Mouse (Mus musculus): ENCODE data around the gene Ppil1. TPM values are rescaled to one million over a fixed set of nuclear protein-coding genes. Genes with fewer than 3 reads are reported as not detected.
"Not testable (repeated sequence)": the region's sequence is repeated elsewhere in the genome, so short reads cannot be mapped to it uniquely, and the experiment has no call there.

Ppil1 gene
- polyA plus RNA-seq, 1 experiment from 2014 or later: 108 TPM

DNA sequence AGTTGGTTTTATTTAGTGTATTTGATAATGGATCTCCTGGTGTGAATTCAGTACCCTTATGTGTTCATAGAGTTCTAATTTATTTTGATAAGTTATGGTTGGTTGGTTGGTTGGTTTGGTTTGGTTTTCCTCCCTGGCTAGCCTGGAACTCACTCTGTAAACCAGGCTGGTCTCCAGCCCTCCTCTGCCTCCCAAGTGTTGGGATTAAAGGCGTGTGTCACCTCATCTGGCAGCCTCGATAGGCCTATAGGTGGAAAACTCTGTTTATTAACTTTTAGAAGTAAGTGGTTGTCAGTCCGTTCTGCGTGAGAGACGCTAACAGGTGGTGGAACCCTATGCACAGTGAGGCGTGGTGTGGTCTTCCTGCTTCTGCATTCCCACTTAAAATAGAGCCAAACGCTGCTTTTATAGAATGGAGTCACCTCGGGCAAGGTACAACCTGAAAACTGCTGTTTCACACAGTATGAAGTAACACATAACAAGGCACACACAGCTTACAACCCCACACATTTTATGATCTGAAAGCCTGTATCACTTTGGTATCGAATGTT is 6.2 kb upstream of the Ppil1 start:
- ATAC-seq (ENCODE audit: low read depth): no peak
- H3K36me3 ChIP-seq (ENCODE audit: control insufficient read depth, insufficient read depth, low read length): no peaks in the 10 kb centered on the region
- H3K4me1 ChIP-seq (ENCODE audit: control insufficient read depth, insufficient read depth, low read length): 0 out of 2 replicates have a peak, but pooled peaks cover 6% of the 10 kb centered on the region
- no peak for DNase-seq (ENCODE audit: low spot score)
- no peaks in the 10 kb centered on the region for H3K27me3 ChIP-seq (replicated peaks; ENCODE audit: control insufficient read depth, insufficient read depth, low read length)
- no peak overlapping the region for H3K9ac ChIP-seq (ENCODE audit: low read depth, low read length)
- peak overlapping the region; percentile 75 for H3K4me2 ChIP-seq (ENCODE audit: low read depth, low read length)
- WGBS: 85% methylated on average over 9 of the region's 9 CpGs
- H3K9me3 ChIP-seq (ENCODE audit: control insufficient read depth, low read length): no peaks in the 10 kb centered on the region
- H3K27ac ChIP-seq (replicated peaks; ENCODE audit: low read depth, low read length): peak overlapping the region; percentile 94; the same call in 1 of the 2 replicates
- H3K4me3 ChIP-seq (ENCODE audit: low read depth, low read length): no peak overlapping the region

DNA sequence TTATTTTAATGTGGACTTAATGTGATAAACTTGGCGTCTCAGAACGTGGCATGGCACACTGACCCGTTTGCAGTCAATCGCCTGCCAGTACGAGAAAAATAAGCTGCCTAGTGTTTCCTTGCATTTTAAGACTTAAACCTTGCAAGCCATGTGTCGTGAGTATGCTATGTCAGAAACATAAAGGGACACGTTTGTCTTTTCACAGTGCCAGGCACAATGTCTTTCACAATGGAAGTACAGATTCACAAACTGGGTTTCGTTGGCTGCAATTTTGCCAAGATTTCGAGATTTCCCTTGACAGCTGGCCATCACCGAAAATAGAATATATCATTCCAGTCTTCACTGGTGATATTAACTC is 5.3 kb upstream of the Ppil1 start:
- 19% methylated on average over 10 of the region's 10 CpGs for WGBS
- H3K4me3 ChIP-seq (ENCODE audit: low read depth, low read length): peak overlapping the region; percentile 68
- H3K4me1 ChIP-seq (ENCODE audit: control insufficient read depth, insufficient read depth, low read length): peaks cover 8% of the 10 kb centered on the region; the same call in 1 of the 2 replicates
- no peaks in the 10 kb centered on the region for H3K36me3 ChIP-seq (ENCODE audit: control insufficient read depth, insufficient read depth, low read length)
- peak overlapping the region; percentile 90 for H3K9ac ChIP-seq (ENCODE audit: low read depth, low read length)
- DNase-seq (ENCODE audit: low spot score) (no peak), ATAC-seq (ENCODE audit: low read depth) (no peak)
- H3K4me2 ChIP-seq (ENCODE audit: low read depth, low read length): peak overlapping the region; percentile 75
- peak overlapping the region; percentile 94 for H3K27ac ChIP-seq (replicated peaks; ENCODE audit: low read depth, low read length)
- no peaks in the 10 kb centered on the region for H3K9me3 ChIP-seq (ENCODE audit: control insufficient read depth, low read length)
- H3K27me3 ChIP-seq (replicated peaks; ENCODE audit: control insufficient read depth, insufficient read depth, low read length): no peaks in the 10 kb centered on the region

- peaks cover 10% of the 10 kb centered on the region; the same call in 1 of the 2 replicates for H3K4me1 ChIP-seq (ENCODE audit: control insufficient read depth, insufficient read depth, low read length)
- no peaks in the 10 kb centered on the region for H3K36me3 ChIP-seq (ENCODE audit: control insufficient read depth, insufficient read depth, low read length)
- ATAC-seq (ENCODE audit: low read depth): peak; percentile 92
- peak; percentile 97 for DNase-seq (ENCODE audit: low spot score)
- H3K27me3 ChIP-seq (replicated peaks; ENCODE audit: control insufficient read depth, insufficient read depth, low read length): no peaks in the 10 kb centered on the region
- peak within 1 kb of the TSS; percentile 90 for H3K9ac ChIP-seq (ENCODE audit: low read depth, low read length)
- H3K27ac ChIP-seq (replicated peaks; ENCODE audit: low read depth, low read length): peak within 1 kb of the TSS; percentile 94
- peak within 1 kb of the TSS; percentile 68 for H3K4me3 ChIP-seq (ENCODE audit: low read depth, low read length)
- H3K9me3 ChIP-seq (ENCODE audit: control insufficient read depth, low read length): no peaks in the 10 kb centered on the region
- H3K4me2 ChIP-seq (ENCODE audit: low read depth, low read length): peak within 1 kb of the TSS; percentile 75
- 0% methylated on average over 35 of the region's 63 CpGs for WGBS
These were observed 4.8 kb upstream of the Ppil1 start, which contains the start of gene BC004004 for GRCm38 (mm10) chr17:29268682-29269348. Gene BC004004, plus strand, starts transcription at chr17:29268788.

DNA sequence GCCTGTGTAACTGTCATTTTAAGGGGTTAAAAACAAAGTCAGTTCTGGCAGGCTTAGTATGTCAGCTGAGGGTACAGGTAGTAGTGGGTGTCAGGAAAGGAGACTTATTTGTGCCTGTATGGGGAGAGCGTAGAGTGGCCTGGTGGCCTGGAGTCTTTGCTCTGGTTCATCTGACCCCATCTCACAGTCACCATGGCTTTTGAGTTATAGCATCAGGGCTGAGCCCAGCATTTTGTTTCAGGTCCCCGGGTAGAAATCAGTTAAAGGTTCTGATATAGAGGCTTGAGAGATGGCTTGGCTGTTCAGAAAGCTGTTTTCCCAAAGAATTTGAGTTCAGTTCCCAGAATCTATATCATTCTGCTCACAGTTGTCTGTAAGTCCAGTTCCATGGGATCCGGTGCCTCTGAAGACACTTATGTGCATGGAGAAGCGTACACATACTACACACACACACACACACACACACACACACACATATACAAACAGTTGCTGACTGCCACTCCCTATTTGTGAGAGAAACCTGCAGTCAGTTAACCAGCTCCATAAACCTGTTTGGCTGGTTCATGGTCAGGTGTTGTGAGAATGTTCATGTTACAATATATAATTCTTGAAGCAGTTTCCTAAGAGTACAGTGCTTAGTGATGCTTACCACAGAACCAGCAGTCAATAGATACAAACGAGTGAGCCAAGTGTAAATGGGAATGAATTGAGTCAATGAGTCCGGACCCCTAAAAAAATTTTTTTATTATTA is 4.1 kb upstream of the Ppil1 start:
- H3K9ac ChIP-seq (ENCODE audit: low read depth, low read length): peak overlapping the region; percentile 90
- no peaks in the 10 kb centered on the region for H3K36me3 ChIP-seq (ENCODE audit: control insufficient read depth, insufficient read depth, low read length)
- H3K4me1 ChIP-seq (ENCODE audit: control insufficient read depth, insufficient read depth, low read length): peaks cover 10% of the 10 kb centered on the region; the same call in 1 of the 2 replicates
- WGBS: 56% methylated on average over 6 of the region's 6 CpGs
- peak overlapping the region; percentile 94 for H3K27ac ChIP-seq (replicated peaks; ENCODE audit: low read depth, low read length)
- DNase-seq (ENCODE audit: low spot score) (peak; percentile 85), ATAC-seq (ENCODE audit: low read depth) (peak; percentile 44)
- H3K27me3 ChIP-seq (replicated peaks; ENCODE audit: control insufficient read depth, insufficient read depth, low read length): no peaks in the 10 kb centered on the region
- peak overlapping the region; percentile 75 for H3K4me2 ChIP-seq (ENCODE audit: low read depth, low read length)
- H3K9me3 ChIP-seq (ENCODE audit: control insufficient read depth, low read length): no peaks in the 10 kb centered on the region
- H3K4me3 ChIP-seq (ENCODE audit: low read depth, low read length): peak overlapping the region; percentile 68

GRCm38 (mm10) chr17:29267040-29267439 is 3.1 kb upstream of the Ppil1 start:
- H3K4me1 ChIP-seq (ENCODE audit: control insufficient read depth, insufficient read depth, low read length): peaks cover 19% of the 10 kb centered on the region
- H3K36me3 ChIP-seq (ENCODE audit: control insufficient read depth, insufficient read depth, low read length); H3K27me3 ChIP-seq (replicated peaks; ENCODE audit: control insufficient read depth, insufficient read depth, low read length); ATAC-seq (ENCODE audit: low read depth); H3K27ac ChIP-seq (replicated peaks; ENCODE audit: low read depth, low read length); H3K4me2 ChIP-seq (ENCODE audit: low read depth, low read length); H3K9ac ChIP-seq (ENCODE audit: low read depth, low read length); H3K9me3 ChIP-seq (ENCODE audit: control insufficient read depth, low read length); DNase-seq (ENCODE audit: low spot score); H3K4me3 ChIP-seq (ENCODE audit: low read depth, low read length): not testable (repeated sequence)
- 98% methylated on average over 2 of the region's 2 CpGs for WGBS

DNA sequence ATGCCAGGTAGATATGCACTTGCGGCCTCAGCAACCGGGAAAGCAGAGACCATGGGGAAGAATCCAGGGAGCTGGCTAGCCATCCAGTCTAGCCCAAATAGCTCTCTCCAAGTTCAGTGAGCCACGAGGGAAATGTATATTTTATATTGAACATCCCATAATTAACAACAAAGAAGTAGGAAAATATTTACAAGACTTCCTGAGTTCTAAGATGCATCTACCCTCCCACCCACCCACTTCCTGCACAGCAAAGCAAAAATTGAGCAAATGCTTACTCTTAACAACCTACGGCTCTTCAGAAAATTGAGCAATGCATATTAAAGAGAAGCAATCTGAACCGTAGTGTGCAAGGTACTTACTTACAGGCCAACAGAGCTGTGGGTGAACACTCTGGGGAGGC is 774 bp upstream of the Ppil1 start:
- DNase-seq (ENCODE audit: low spot score) (no peak), ATAC-seq (ENCODE audit: low read depth) (no peak)
- H3K9me3 ChIP-seq (ENCODE audit: control insufficient read depth, low read length): no peaks in the 10 kb centered on the region
- H3K9ac ChIP-seq (ENCODE audit: low read depth, low read length): no peak overlapping the region; the same call in 1 of the 2 replicates
- peak overlapping the region; percentile 99 for H3K27ac ChIP-seq (replicated peaks; ENCODE audit: low read depth, low read length)
- WGBS: 82% methylated on average over 5 of the region's 5 CpGs
- H3K27me3 ChIP-seq (replicated peaks; ENCODE audit: control insufficient read depth, insufficient read depth, low read length): no peaks in the 10 kb centered on the region
- peak overlapping the region; percentile 65 for H3K4me3 ChIP-seq (ENCODE audit: low read depth, low read length)
- H3K4me1 ChIP-seq (ENCODE audit: control insufficient read depth, insufficient read depth, low read length): peaks cover 17% of the 10 kb centered on the region
- peak overlapping the region; percentile 62 for H3K4me2 ChIP-seq (ENCODE audit: low read depth, low read length)
- peaks cover 20% of the 10 kb centered on the region for H3K36me3 ChIP-seq (ENCODE audit: control insufficient read depth, insufficient read depth, low read length)

DNA sequence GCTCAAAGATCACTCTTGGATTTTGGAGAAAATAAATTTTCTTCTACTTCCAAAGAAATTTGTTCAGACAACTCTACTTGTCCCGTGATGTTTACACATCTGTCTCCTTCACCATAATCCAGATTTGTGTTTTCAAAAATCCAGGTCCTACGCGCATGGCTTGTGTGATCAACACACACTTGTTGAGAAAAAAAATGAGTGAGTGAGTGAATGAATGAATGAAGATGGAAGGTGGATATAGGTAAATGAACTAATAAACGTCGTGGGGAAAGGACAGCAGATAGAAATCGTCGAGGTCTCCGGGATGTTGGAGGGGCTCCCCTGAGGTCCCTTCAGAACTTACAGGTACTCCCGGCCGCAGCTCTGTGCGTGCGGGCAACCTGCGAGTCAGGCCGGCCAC is 569 bp downstream of the Ppil1 start:
- H3K4me1 ChIP-seq (ENCODE audit: control insufficient read depth, insufficient read depth, low read length): peaks cover 13% of the 10 kb centered on the region
- ATAC-seq (ENCODE audit: low read depth) (no peak), DNase-seq (ENCODE audit: low spot score) (no peak)
- no peaks in the 10 kb centered on the region for H3K27me3 ChIP-seq (replicated peaks; ENCODE audit: control insufficient read depth, insufficient read depth, low read length)
- peak overlapping the region; percentile 62 for H3K4me2 ChIP-seq (ENCODE audit: low read depth, low read length)
- peak overlapping the region; percentile 76 for H3K9ac ChIP-seq (ENCODE audit: low read depth, low read length)
- H3K9me3 ChIP-seq (ENCODE audit: control insufficient read depth, low read length): no peaks in the 10 kb centered on the region
- peak overlapping the region; percentile 99 for H3K27ac ChIP-seq (replicated peaks; ENCODE audit: low read depth, low read length)
- peak overlapping the region; percentile 65 for H3K4me3 ChIP-seq (ENCODE audit: low read depth, low read length)
- WGBS: under 1% methylated on average over 13 of the region's 14 CpGs
- peaks cover 34% of the 10 kb centered on the region for H3K36me3 ChIP-seq (ENCODE audit: control insufficient read depth, insufficient read depth, low read length)

- no peak overlapping the region for H3K27ac ChIP-seq (replicated peaks; ENCODE audit: low read depth, low read length)
- ATAC-seq (ENCODE audit: low read depth): no peak
- no peaks in the 10 kb centered on the region for H3K27me3 ChIP-seq (replicated peaks; ENCODE audit: control insufficient read depth, insufficient read depth, low read length)
- no peak overlapping the region for H3K4me3 ChIP-seq (ENCODE audit: low read depth, low read length)
- H3K4me2 ChIP-seq (ENCODE audit: low read depth, low read length): peak overlapping the region; percentile 62
- no peak for DNase-seq (ENCODE audit: low spot score)
- peaks cover 13% of the 10 kb centered on the region for H3K4me1 ChIP-seq (ENCODE audit: control insufficient read depth, insufficient read depth, low read length)
- H3K9ac ChIP-seq (ENCODE audit: low read depth, low read length): peak overlapping the region; percentile 76; the same call in 1 of the 2 replicates
- WGBS: 44% methylated on average over 2 of the region's 2 CpGs
- H3K9me3 ChIP-seq (ENCODE audit: control insufficient read depth, low read length): no peaks in the 10 kb centered on the region
- H3K36me3 ChIP-seq (ENCODE audit: control insufficient read depth, insufficient read depth, low read length): peaks cover 45% of the 10 kb centered on the region
These were observed 1.7 kb downstream of the Ppil1 start for GRCm38 (mm10) chr17:29262259-29262649.
